Mouse (Mus musculus): ENCODE results near the gene Tbc1d30. TPM values are rescaled to one million over a fixed set of nuclear protein-coding genes. Genes with fewer than 3 reads are reported as not detected.

The Tbc1d30 gene
- polyA plus RNA-seq, 1 experiment from 2014 or later, result 2.1 TPM

- Histone ChIP-seq H3K4me3 (ENCODE audit: control insufficient read depth in 1 of 2, insufficient read depth in 1 of 2, low read depth in 1 of 2, low read length in 2 of 2) (no peak overlapping the region), H3K4me1 (ENCODE audit: control insufficient read depth in 2 of 2, insufficient read depth in 2 of 2, low read length in 2 of 2) (0 out of 4 replicates have a peak, but pooled peaks cover 0 to 6% of the 10 kb centered on the region in 2 experiments), H3K27me3 (ENCODE audit: control insufficient read depth, insufficient read depth, low read length) (no peaks in the 10 kb centered on the region), H3K27ac (replicated peaks in 1 of 2; ENCODE audit: control insufficient read depth in 1 of 2, insufficient read depth in 1 of 2, low read depth in 2 of 2, low read length in 2 of 2) (no peak overlapping the region), H3K4me2 (ENCODE audit: low read length) (no peak overlapping the region), H3K9ac (ENCODE audit: low read length) (no peak overlapping the region), H3K36me3 (ENCODE audit: control insufficient read depth, insufficient read depth, low read length) (no peaks in the 10 kb centered on the region), H3K9me3 (ENCODE audit: control insufficient read depth, low read length) (0 out of 2 replicates have a peak, but pooled peaks cover 3% of the 10 kb centered on the region)
- ATAC-seq (ENCODE audit: insufficient number of reproducible peaks, insufficient read depth, low FRiP score, low read depth), result no peak
These were observed 24.9 kb downstream of the Tbc1d30 start for GRCm38 (mm10) chr10:121326167-121326566.

GRCm38 (mm10) chr10:121323493-121323892, 27.6 kb downstream of the Tbc1d30 start:
- Histone ChIP-seq H3K27ac (replicated peaks in 1 of 2; ENCODE audit: control insufficient read depth in 1 of 2, insufficient read depth in 1 of 2, low read depth in 2 of 2, low read length in 2 of 2) (no peak overlapping the region), H3K36me3 (ENCODE audit: control insufficient read depth, insufficient read depth, low read length) (no peaks in the 10 kb centered on the region), H3K9ac (ENCODE audit: low read length) (no peak overlapping the region), H3K27me3 (ENCODE audit: control insufficient read depth, insufficient read depth, low read length) (no peaks in the 10 kb centered on the region), H3K4me2 (ENCODE audit: low read length) (no peak overlapping the region), H3K4me3 (ENCODE audit: control insufficient read depth in 1 of 2, insufficient read depth in 1 of 2, low read depth in 1 of 2, low read length in 2 of 2) (no peak overlapping the region), H3K4me1 (ENCODE audit: control insufficient read depth in 2 of 2, insufficient read depth in 2 of 2, low read length in 2 of 2) (0 out of 4 replicates have a peak, but pooled peaks cover 0 to 6% of the 10 kb centered on the region in 2 experiments), H3K9me3 (ENCODE audit: control insufficient read depth, low read length) (0 out of 2 replicates have a peak, but pooled peaks cover 3% of the 10 kb centered on the region)
- no peak for ATAC-seq (ENCODE audit: insufficient number of reproducible peaks, insufficient read depth, low FRiP score, low read depth)
- WGBS, result 71% methylated on average over 7 of the region's 7 CpGs

- no peak for ATAC-seq (ENCODE audit: insufficient number of reproducible peaks, insufficient read depth, low FRiP score, low read depth)
- Histone ChIP-seq H3K4me2 (ENCODE audit: low read length) (no peak overlapping the region), H3K9me3 (ENCODE audit: control insufficient read depth, low read length) (peaks cover 4% of the 10 kb centered on the region; the same call in 1 of the 2 replicates), H3K4me1 (ENCODE audit: control insufficient read depth in 2 of 2, insufficient read depth in 2 of 2, low read length in 2 of 2) (peaks cover 2 to 12% of the 10 kb centered on the region in 2 experiments; a peak in 3 of 4 replicates), H3K9ac (ENCODE audit: low read length) (no peak overlapping the region), H3K27ac (replicated peaks in 1 of 2; ENCODE audit: control insufficient read depth in 1 of 2, insufficient read depth in 1 of 2, low read depth in 2 of 2, low read length in 2 of 2) (no peak overlapping the region), H3K36me3 (ENCODE audit: control insufficient read depth, insufficient read depth, low read length) (no peaks in the 10 kb centered on the region), H3K27me3 (ENCODE audit: control insufficient read depth, insufficient read depth, low read length) (no peaks in the 10 kb centered on the region), H3K4me3 (ENCODE audit: control insufficient read depth in 1 of 2, insufficient read depth in 1 of 2, low read depth in 1 of 2, low read length in 2 of 2) (no peak overlapping the region)
- WGBS, result 63% methylated on average over 7 of the region's 7 CpGs
These were observed 32.6 kb downstream of the Tbc1d30 start for GRCm38 (mm10) chr10:121318397-121318950.

GRCm38 (mm10) chr10:121316361-121316760, 34.7 kb downstream of the Tbc1d30 start:
- Histone ChIP-seq H3K27ac (replicated peaks in 1 of 2; ENCODE audit: control insufficient read depth in 1 of 2, insufficient read depth in 1 of 2, low read depth in 2 of 2, low read length in 2 of 2) (no peak overlapping the region), H3K9me3 (ENCODE audit: control insufficient read depth, low read length) (peaks cover 4% of the 10 kb centered on the region; the same call in 1 of the 2 replicates), H3K9ac (ENCODE audit: low read length) (no peak overlapping the region), H3K36me3 (ENCODE audit: control insufficient read depth, insufficient read depth, low read length) (no peaks in the 10 kb centered on the region), H3K4me2 (ENCODE audit: low read length) (no peak overlapping the region), H3K27me3 (ENCODE audit: control insufficient read depth, insufficient read depth, low read length) (peaks cover 20% of the 10 kb centered on the region), H3K4me1 (ENCODE audit: control insufficient read depth in 2 of 2, insufficient read depth in 2 of 2, low read length in 2 of 2) (peaks cover 2 to 8% of the 10 kb centered on the region in 2 experiments; a peak in 3 of 4 replicates), H3K4me3 (ENCODE audit: control insufficient read depth in 1 of 2, insufficient read depth in 1 of 2, low read depth in 1 of 2, low read length in 2 of 2) (no peak overlapping the region)
- 67% methylated on average over 10 of the region's 10 CpGs for WGBS
- no peak for ATAC-seq (ENCODE audit: insufficient number of reproducible peaks, insufficient read depth, low FRiP score, low read depth)

GRCm38 (mm10) chr10:121315321-121316283, 35.5 kb downstream of the Tbc1d30 start:
- ATAC-seq (ENCODE audit: insufficient number of reproducible peaks, insufficient read depth, low FRiP score, low read depth), result no peak
- Histone ChIP-seq H3K27ac (replicated peaks in 1 of 2; ENCODE audit: control insufficient read depth in 1 of 2, insufficient read depth in 1 of 2, low read depth in 2 of 2, low read length in 2 of 2) (no peak overlapping the region), H3K4me2 (ENCODE audit: low read length) (peak overlapping the region; percentile 43), H3K9me3 (ENCODE audit: control insufficient read depth, low read length) (peaks cover 4% of the 10 kb centered on the region; the same call in 1 of the 2 replicates), H3K27me3 (ENCODE audit: control insufficient read depth, insufficient read depth, low read length) (peaks cover 21% of the 10 kb centered on the region), H3K9ac (ENCODE audit: low read length) (no peak overlapping the region; the same call in 1 of the 2 replicates), H3K36me3 (ENCODE audit: control insufficient read depth, insufficient read depth, low read length) (no peaks in the 10 kb centered on the region), H3K4me3 (ENCODE audit: control insufficient read depth in 1 of 2, insufficient read depth in 1 of 2, low read depth in 1 of 2, low read length in 2 of 2) (no peak overlapping the region), H3K4me1 (ENCODE audit: control insufficient read depth in 2 of 2, insufficient read depth in 2 of 2, low read length in 2 of 2) (peaks cover 4 to 8% of the 10 kb centered on the region in 2 experiments; a peak in 3 of 4 replicates)
- WGBS, result 37% methylated on average over 27 of the region's 27 CpGs

GRCm38 (mm10) chr10:121314186-121314585, 36.9 kb downstream of the Tbc1d30 start:
- Histone ChIP-seq H3K27ac (replicated peaks in 1 of 2; ENCODE audit: control insufficient read depth in 1 of 2, insufficient read depth in 1 of 2, low read depth in 2 of 2, low read length in 2 of 2) (no peak overlapping the region), H3K4me1 (ENCODE audit: control insufficient read depth in 2 of 2, insufficient read depth in 2 of 2, low read length in 2 of 2) (peaks cover 4 to 20% of the 10 kb centered on the region in 2 experiments; a peak in 3 of 4 replicates), H3K4me3 (ENCODE audit: control insufficient read depth in 1 of 2, insufficient read depth in 1 of 2, low read depth in 1 of 2, low read length in 2 of 2) (no peak overlapping the region), H3K9ac (ENCODE audit: low read length) (no peak overlapping the region), H3K4me2 (ENCODE audit: low read length) (no peak overlapping the region), H3K9me3 (ENCODE audit: control insufficient read depth, low read length) (peaks cover 4% of the 10 kb centered on the region; the same call in 1 of the 2 replicates), H3K36me3 (ENCODE audit: control insufficient read depth, insufficient read depth, low read length) (no peaks in the 10 kb centered on the region), H3K27me3 (ENCODE audit: control insufficient read depth, insufficient read depth, low read length) (peaks cover 36% of the 10 kb centered on the region)
- 54% methylated on average over 4 of the region's 4 CpGs for WGBS
- ATAC-seq (ENCODE audit: insufficient number of reproducible peaks, insufficient read depth, low FRiP score, low read depth), result no peak

- Histone ChIP-seq H3K27ac (replicated peaks in 1 of 2; ENCODE audit: control insufficient read depth in 1 of 2, insufficient read depth in 1 of 2, low read depth in 2 of 2, low read length in 2 of 2) (no peak overlapping the region), H3K9ac (ENCODE audit: low read length) (no peak overlapping the region), H3K27me3 (ENCODE audit: control insufficient read depth, insufficient read depth, low read length) (peaks cover 42% of the 10 kb centered on the region), H3K9me3 (ENCODE audit: control insufficient read depth, low read length) (peaks cover 4% of the 10 kb centered on the region; the same call in 1 of the 2 replicates), H3K4me2 (ENCODE audit: low read length) (no peak overlapping the region), H3K4me1 (ENCODE audit: control insufficient read depth in 2 of 2, insufficient read depth in 2 of 2, low read length in 2 of 2) (peaks cover 4 to 20% of the 10 kb centered on the region in 2 experiments; a peak in 3 of 4 replicates), H3K36me3 (ENCODE audit: control insufficient read depth, insufficient read depth, low read length) (no peaks in the 10 kb centered on the region), H3K4me3 (ENCODE audit: control insufficient read depth in 1 of 2, insufficient read depth in 1 of 2, low read depth in 1 of 2, low read length in 2 of 2) (no peak overlapping the region)
- WGBS, result 86% methylated on average over 3 of the region's 3 CpGs
- no peak for ATAC-seq (ENCODE audit: insufficient number of reproducible peaks, insufficient read depth, low FRiP score, low read depth)
These were observed 38.0 kb downstream of the Tbc1d30 start for GRCm38 (mm10) chr10:121313049-121313448.

Data from heart, embryonic 14.5 days (tissue).